ENCODE assay signal across 17 mouse cellular contexts in genomic region chr9:13287482-13287881, GRCm38 (mm10).
"Had no signal": no experiment of that assay in that cellular context is flagged by ENCODE, and none has a peak within 500 bp of the region (broad histone marks: within the 10 kb centered on the region; RNA-seq: fewer than 3 reads in every experiment).

No protein-coding gene starts in this region.

- H3K27ac ChIP-seq: midbrain, embryonic 10.5 days; midbrain, embryonic 12.5 days; neural tube, embryonic 12.5 days had no signal

- H3K4me1 ChIP-seq: midbrain, embryonic 10.5 days; midbrain, embryonic 12.5 days; neural tube, embryonic 12.5 days had no signal

- DNase-seq: lung, adult 18-20 months; lung, embryonic 14.5 days; lung, postnatal 10 days; lung, postnatal 4 days; midbrain, embryonic 14.5 days; retina, postnatal 1 day; right cerebral cortex, adult 18-20 months; right cerebral cortex, postnatal 25 days; right cerebral cortex, postnatal 4 days; spleen, adult 18-20 months; thymus, adult 18-20 months; thymus, postnatal 14 days; thymus, postnatal 36 days had no signal

- H3K36me3 ChIP-seq: midbrain, embryonic 10.5 days; midbrain, embryonic 12.5 days; neural tube, embryonic 12.5 days had no signal

- H3K4me2 ChIP-seq: lung, embryonic 14.5 days; midbrain, embryonic 12.5 days; neural tube, embryonic 12.5 days had no signal

- H3K4me3 ChIP-seq: midbrain, embryonic 10.5 days; midbrain, embryonic 12.5 days; neural tube, embryonic 12.5 days had no signal

- H3K27me3 ChIP-seq: midbrain, embryonic 12.5 days; neural tube, embryonic 12.5 days had no signal

- ATAC-seq: midbrain, embryonic 16.5 days had no signal

- H3K9me3 ChIP-seq: midbrain, embryonic 10.5 days; midbrain, embryonic 12.5 days; neural tube, embryonic 12.5 days had no signal

- H3K9ac ChIP-seq: lung, embryonic 14.5 days; midbrain, embryonic 12.5 days; neural tube, embryonic 12.5 days had no signal
